Mouse (Mus musculus) CH12.LX (cell line): ENCODE data around the gene Scrn3.

Experiments
- CTCF ChIP-seq, 2 experiments: IDR thresholded peaks in 1 of 2; conservative IDR thresholded peaks in 1 of 2; 2 replicates each; pipeline ENCODE4 v1.5.1; 2011 to 2012; ENCODE audit warnings: low read depth in 2 of 2, low read length in 2 of 2, improper control_type of control experiment in 1 of 2, inconsistent platforms in 1 of 2, mild to moderate bottlenecking in 1 of 2, moderate library complexity in 1 of 2
- JUN ChIP-seq: IDR thresholded peaks from 2 replicates; pipeline ENCODE4 v1.6.1; 2011; ENCODE audit warnings: low read depth, mild to moderate bottlenecking, low read length, improper control_type of control experiment, moderate library complexity; ENCODE audit not compliant: insufficient read depth
- MEF2A ChIP-seq: IDR thresholded peaks from 2 replicates; pipeline ENCODE4 v1.6.1; 2014; ENCODE audit warnings: low read depth, mild to moderate bottlenecking, inconsistent platforms, low read length, improper control_type of control experiment, borderline replicate concordance
- MXI1 ChIP-seq: IDR thresholded peaks from 2 replicates; pipeline ENCODE4 v1.6.1; 2011; ENCODE audit warnings: mild to moderate bottlenecking, low read depth, low read length, improper control_type of control experiment
- MYC ChIP-seq: IDR thresholded peaks from 2 replicates; pipeline ENCODE4 v1.6.1; 2011; ENCODE audit warnings: low read depth, mild to moderate bottlenecking, improper control_type of control experiment, low read length
- NRF1 ChIP-seq: IDR thresholded peaks from 2 replicates; pipeline ENCODE4 v1.6.1; 2014; ENCODE audit warnings: low read depth, mild to moderate bottlenecking, inconsistent platforms, low read length, improper control_type of control experiment, moderate library complexity
- TCF12 ChIP-seq: IDR thresholded peaks from 2 replicates; pipeline ENCODE4 v1.6.1; 2014; ENCODE audit warnings: low read depth, mild to moderate bottlenecking, inconsistent platforms, low read length, improper control_type of control experiment

DNA sequence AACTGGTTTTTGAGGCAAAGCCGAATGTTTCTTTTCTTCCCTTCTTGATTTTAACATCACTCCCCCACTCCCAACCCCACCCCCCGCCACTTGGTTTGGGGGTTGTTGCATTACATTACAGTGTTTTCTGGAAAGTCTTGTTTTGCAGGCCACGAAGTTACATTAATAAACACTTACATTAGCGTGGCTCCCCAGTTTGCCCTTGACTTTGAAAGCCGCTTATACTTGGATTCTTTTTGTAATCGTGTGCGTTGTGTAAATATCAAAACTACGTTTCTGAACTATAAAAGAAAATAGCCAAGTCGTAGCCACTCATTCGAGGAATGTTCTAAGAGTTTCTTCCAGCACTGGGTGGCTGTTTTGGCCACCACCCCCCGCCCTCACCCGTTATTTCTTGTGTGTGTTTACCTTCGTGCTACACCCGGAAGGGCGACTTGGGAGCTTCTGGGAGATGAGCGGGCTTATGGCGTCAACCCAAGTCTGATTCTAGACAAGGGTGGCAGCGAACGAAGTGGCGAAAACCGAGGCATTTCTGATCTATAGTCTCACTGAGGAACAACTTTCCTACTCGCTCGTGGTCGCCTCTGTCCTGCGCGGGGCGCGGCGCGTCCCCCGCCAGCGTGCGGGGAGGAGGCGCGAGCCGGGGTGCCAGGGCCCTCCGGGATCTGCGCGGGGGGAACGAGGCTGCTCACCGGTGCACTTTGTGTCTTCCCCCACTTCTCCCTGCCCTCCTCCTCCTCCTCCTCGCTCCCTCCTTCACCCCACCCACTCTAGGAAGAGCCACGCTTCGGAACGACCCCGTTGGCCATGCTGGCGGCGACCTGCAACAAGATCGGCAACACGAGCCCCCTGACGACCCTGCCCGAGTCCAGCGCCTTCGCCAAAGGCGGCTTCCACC, 39.8 kb upstream of the Scrn3 start:
- TF ChIP-seq NRF1 (no peak), TCF12 (no peak), MXI1 (no peak; the same call in 1 of the 2 replicates), MYC (no peak), MEF2A (no peak), CTCF (conservative IDR thresholded peaks at IDR 0.05 in 1 of 2, IDR thresholded peaks at IDR 0.05 in 1 of 2; ENCODE audit: low read depth in 2 of 2, low read length in 2 of 2) (no peak), JUN (no peak)
